Mouse (Mus musculus) heart, embryonic 16.5 days (tissue): ENCODE data around the gene Nup133. TPM values are rescaled to one million over a fixed set of nuclear protein-coding genes. Genes with fewer than 3 reads are reported as not detected.

Experiments
- ATAC-seq: fragments of 200-750 bp; cut with Nextera tagmentation; replicated peaks from 2 replicates; pipeline ENCODE4 v1.8.0; 2017; ENCODE audit warnings: moderate number of reproducible peaks; ENCODE audit not compliant: insufficient read depth, low FRiP score; ENCODE audit errors: extremely low read depth
- H3K27ac ChIP-seq: fragments of 300-500 bp; sonication (generic); 2 replicates; pipeline ENCODE4 v1.5.1; 2014; ENCODE audit warnings: mild to moderate bottlenecking, low read length, control low read depth, moderate library complexity
- H3K27me3 ChIP-seq: fragments of 300-500 bp; sonication (generic); 2 replicates; pipeline ENCODE4 v1.6.1; 2014; ENCODE audit warnings: low read length, mixed read lengths; ENCODE audit not compliant: control insufficient read depth, insufficient read depth
- H3K36me3 ChIP-seq: fragments of 300-500 bp; sonication (generic); 2 replicates; pipeline ENCODE4 v1.6.1; 2014; ENCODE audit not compliant: control insufficient read depth, insufficient read depth
- H3K4me1 ChIP-seq: fragments of 300-500 bp; sonication (generic); 2 replicates; pipeline ENCODE4 v1.6.1; 2014; ENCODE audit warnings: low read length, mixed read lengths; ENCODE audit not compliant: control insufficient read depth, insufficient read depth
- H3K4me2 ChIP-seq: fragments of 300-500 bp; sonication (generic); 2 replicates; pipeline ENCODE4 v1.6.1; 2014; ENCODE audit warnings: low read depth, mild to moderate bottlenecking, control low read depth, low read length
- H3K4me3 ChIP-seq: fragments of 300-500 bp; sonication (generic); 2 replicates; pipeline ENCODE4 v1.5.1; 2014; ENCODE audit warnings: mild to moderate bottlenecking, control low read depth, low read length
- H3K9ac ChIP-seq: fragments of 300-500 bp; sonication (generic); 2 replicates; pipeline ENCODE4 v1.6.1; 2014; ENCODE audit warnings: low read length, control low read depth
- H3K9me3 ChIP-seq: fragments of 300-500 bp; sonication (generic); replicated peaks from 2 replicates; pipeline ENCODE4 v1.6.1; 2016; ENCODE audit warnings: low read length; ENCODE audit not compliant: control insufficient read depth
- WGBS: fragments of 180-500 bp; shearing (Covaris S2); extraction: QIAGEN DNeasy Blood & Tissue Kit; methylation state at CpG from one replicate; pipeline ENCODE4 v1.1.7; 2014; 5-methylcytosine and 5-hydroxymethylcytosine counted together
- polyA plus RNA-seq: library from polyadenylated mRNA; unstranded; fragments of >200 nt; fragmentation: Nextera tagmentation; extraction: Ambion mirVana; gene quantifications from 2 replicates; pipeline ENCODE4 v1.2.1, GENCODE M21; 2015

The Nup133 gene
- polyA plus RNA-seq, 1 experiment from 2014 or later: 21.6 TPM

- H3K27ac ChIP-seq: no peak overlapping the region
- no peak overlapping the region for H3K4me3 ChIP-seq
- ATAC-seq: no peak
- peaks cover 2% of the 10 kb centered on the region; the same call in 1 of the 2 replicates for H3K9me3 ChIP-seq
- H3K4me1 ChIP-seq: peaks cover 6% of the 10 kb centered on the region
- no peak overlapping the region for H3K4me2 ChIP-seq
- 85% methylated on average over 3 of the region's 3 CpGs for WGBS
- no peaks in the 10 kb centered on the region; the same call in 1 of the 2 replicates for H3K27me3 ChIP-seq
- no peaks in the 10 kb centered on the region for H3K36me3 ChIP-seq
- no peak overlapping the region for H3K9ac ChIP-seq
Measured at GRCm38 (mm10) chr8:123857361-123857760, 91.7 kb downstream of the Nup133 start.

DNA sequence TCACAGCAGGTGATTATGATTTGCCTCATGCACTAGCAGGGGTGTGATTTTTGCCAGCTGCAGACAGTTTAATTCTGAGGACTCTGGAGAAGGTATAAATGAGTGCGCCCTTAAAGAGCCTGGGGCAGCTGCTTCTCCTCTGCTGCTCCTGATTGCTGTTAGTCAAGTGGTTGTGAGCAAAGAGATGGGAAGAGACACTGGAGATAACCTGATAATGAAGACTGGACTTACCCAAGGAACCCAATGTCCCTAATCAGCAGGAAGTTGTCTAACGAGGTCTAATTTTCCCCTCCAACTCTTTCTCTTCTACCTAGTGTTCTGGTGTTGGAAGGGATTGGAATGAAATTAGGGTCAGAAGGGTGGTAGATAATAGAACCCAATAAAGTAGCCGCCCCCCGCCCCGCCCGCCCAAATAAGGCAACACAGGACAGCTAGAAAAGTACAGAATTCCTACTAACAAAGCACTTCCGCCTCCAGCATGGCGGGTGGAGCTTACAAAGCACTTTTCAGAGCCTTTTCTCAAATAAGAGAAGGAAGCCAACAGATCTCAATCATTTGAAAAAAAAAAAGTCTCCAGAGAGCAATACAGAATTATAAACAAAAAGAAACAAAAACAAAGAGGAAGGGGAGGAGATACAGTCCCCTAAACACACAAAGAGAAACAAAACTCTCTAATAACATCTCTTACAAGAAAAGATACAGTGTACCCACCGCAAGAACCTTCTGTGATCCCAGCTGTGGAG, 94.2 kb downstream of the Nup133 start:
- WGBS: 81% methylated on average over 9 of the region's 9 CpGs
- Histone ChIP-seq H3K9ac (no peak overlapping the region), H3K27ac (no peak overlapping the region), H3K4me3 (no peak overlapping the region), H3K27me3 (no peaks in the 10 kb centered on the region), H3K9me3 (peaks cover 2% of the 10 kb centered on the region; the same call in 1 of the 2 replicates), H3K4me2 (no peak overlapping the region), H3K4me1 (peaks cover 6% of the 10 kb centered on the region), H3K36me3 (no peaks in the 10 kb centered on the region)
- no peak for ATAC-seq

- H3K4me3 ChIP-seq: no peak overlapping the region
- no peak overlapping the region for H3K9ac ChIP-seq
- WGBS: 73% methylated on average over 1 of the region's 1 CpGs
- peaks cover 6% of the 10 kb centered on the region for H3K4me1 ChIP-seq
- no peaks in the 10 kb centered on the region for H3K27me3 ChIP-seq
- H3K9me3 ChIP-seq: peaks cover 2% of the 10 kb centered on the region; the same call in 1 of the 2 replicates
- H3K4me2 ChIP-seq: no peak overlapping the region
- H3K27ac ChIP-seq: no peak overlapping the region
- no peak for ATAC-seq
- H3K36me3 ChIP-seq: no peaks in the 10 kb centered on the region
Measured at GRCm38 (mm10) chr8:123854252-123854651, 94.8 kb downstream of the Nup133 start.

- no peaks in the 10 kb centered on the region for H3K4me1 ChIP-seq
- no peak overlapping the region for H3K27ac ChIP-seq
- no peaks in the 10 kb centered on the region for H3K36me3 ChIP-seq
- ATAC-seq: no peak
- H3K9me3 ChIP-seq: peaks cover 2% of the 10 kb centered on the region; the same call in 1 of the 2 replicates
- no peak overlapping the region for H3K9ac ChIP-seq
- H3K4me3 ChIP-seq: no peak overlapping the region
- H3K4me2 ChIP-seq: no peak overlapping the region
- no peaks in the 10 kb centered on the region for H3K27me3 ChIP-seq
- WGBS: 80% methylated on average over 5 of the region's 5 CpGs
Measured at GRCm38 (mm10) chr8:123851590-123851989, 97.5 kb downstream of the Nup133 start.

DNA sequence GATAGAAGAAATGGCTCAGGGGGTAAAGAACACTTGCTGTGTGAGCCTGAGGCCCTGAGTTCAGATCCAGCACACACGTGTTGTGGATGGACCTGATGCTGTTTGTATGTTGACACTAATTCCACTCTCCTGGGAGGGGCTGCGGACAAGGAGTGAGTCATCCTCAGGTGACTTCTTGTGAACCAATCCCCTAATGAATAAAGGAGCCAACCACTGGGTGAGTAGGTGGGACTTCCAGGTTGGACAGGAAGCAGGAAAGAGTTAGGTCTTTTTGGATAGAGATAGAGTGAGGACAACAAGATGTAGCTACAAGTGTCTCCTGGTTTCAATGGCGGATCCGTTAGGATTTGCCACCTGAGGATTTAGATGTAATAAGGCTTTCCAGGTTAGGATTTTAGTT, 99.7 kb downstream of the Nup133 start:
- H3K9me3 ChIP-seq: no peaks in the 10 kb centered on the region

DNA sequence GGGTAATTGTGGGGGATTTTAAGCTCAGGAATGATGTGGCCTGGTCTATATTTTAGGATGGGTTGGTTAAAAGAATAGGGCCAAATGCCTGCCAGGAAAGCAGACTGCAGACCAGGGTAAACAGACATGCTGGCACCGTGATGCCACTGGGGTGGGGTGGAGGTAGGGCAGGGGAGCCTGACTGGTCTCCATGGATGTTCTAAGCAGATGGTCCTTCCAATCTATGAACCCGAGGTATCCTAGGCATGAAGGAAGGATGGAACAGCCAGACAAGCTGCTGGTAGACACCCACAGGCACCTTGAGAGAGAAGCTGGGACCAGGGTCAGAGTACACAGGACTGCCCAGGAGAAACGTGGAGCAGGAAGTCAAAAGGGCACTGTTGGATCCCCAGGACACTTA, 101.5 kb downstream of the Nup133 start:
- WGBS: 55% methylated on average over 3 of the region's 3 CpGs

More for the DNA sequence above, 99.7 kb downstream of the Nup133 start:
- no peak overlapping the region for H3K9ac ChIP-seq
- H3K36me3 ChIP-seq: no peaks in the 10 kb centered on the region
- no peak overlapping the region for H3K4me2 ChIP-seq
- H3K4me1 ChIP-seq: no peaks in the 10 kb centered on the region
- H3K27ac ChIP-seq: no peak overlapping the region
- no peaks in the 10 kb centered on the region for H3K27me3 ChIP-seq
- H3K4me3 ChIP-seq: no peak overlapping the region
- no peak for ATAC-seq
- 85% methylated on average over 4 of the region's 4 CpGs for WGBS

More for the DNA sequence above, 101.5 kb downstream of the Nup133 start:
- no peak overlapping the region for H3K9ac ChIP-seq
- no peak for ATAC-seq
- no peak overlapping the region for H3K4me2 ChIP-seq
- no peak overlapping the region for H3K27ac ChIP-seq
- no peaks in the 10 kb centered on the region for H3K27me3 ChIP-seq
- no peaks in the 10 kb centered on the region for H3K9me3 ChIP-seq
- H3K4me3 ChIP-seq: no peak overlapping the region
- H3K4me1 ChIP-seq: no peaks in the 10 kb centered on the region
- no peaks in the 10 kb centered on the region for H3K36me3 ChIP-seq

Other genes with a start within 250 kb of the Nup133 start
- 28.6 and 32.2 TPM in 2 replicates for gene Rab4a, start 143.3 kb downstream of the Nup133 start, polyA plus RNA-seq
- 2.3 and 2.7 TPM in 2 replicates for gene Ccsap, start 89.1 kb downstream of the Nup133 start, polyA plus RNA-seq
- gene Acta1, start 54.5 kb downstream of the Nup133 start, polyA plus RNA-seq: 195 and 247 TPM in 2 replicates
- 17.1 and 19.0 TPM in 2 replicates for gene Abcb10, start 33.9 kb upstream of the Nup133 start, polyA plus RNA-seq
- gene Taf5l, start 72.1 kb upstream of the Nup133 start, polyA plus RNA-seq: 25.4 and 27.9 TPM in 2 replicates
- 3.0 and 3.3 TPM in 2 replicates for gene Urb2, start 72.2 kb upstream of the Nup133 start, polyA plus RNA-seq